Mouse (Mus musculus) spleen, embryonic (tissue): Measurements from ENCODE around the gene Pafah2.

ENCODE experiments used
- CTCF ChIA-PET: fragments of 350-600 bp; sonication (Branson Sonifier 250); formaldehyde crosslinking; loops from one replicate; lab custom pipeline; 2022; lab: Charles Lee

Pafah2 gene

DNA sequence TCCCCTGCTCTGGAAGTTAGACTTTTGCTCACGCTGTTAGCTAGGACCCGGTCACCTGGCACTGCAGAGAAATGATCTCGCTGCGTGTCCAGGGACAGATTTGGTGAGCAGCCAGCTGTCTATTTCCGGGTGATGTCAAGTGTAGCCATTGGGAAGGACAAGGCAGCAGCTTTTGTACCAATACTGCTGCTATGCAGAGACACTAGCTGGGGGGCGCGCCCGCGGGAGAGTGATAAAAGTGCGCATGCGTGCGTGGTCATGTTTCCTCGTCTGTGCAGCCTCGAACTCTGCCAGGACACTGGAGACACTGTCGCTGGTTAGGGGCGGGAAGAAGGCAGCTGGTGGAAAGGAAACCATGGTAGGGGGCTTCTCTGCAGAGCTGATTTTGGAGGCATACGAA lies 20.1 kb downstream of the Pafah2 start:
- CTCF ChIA-PET = no interaction called here

DNA sequence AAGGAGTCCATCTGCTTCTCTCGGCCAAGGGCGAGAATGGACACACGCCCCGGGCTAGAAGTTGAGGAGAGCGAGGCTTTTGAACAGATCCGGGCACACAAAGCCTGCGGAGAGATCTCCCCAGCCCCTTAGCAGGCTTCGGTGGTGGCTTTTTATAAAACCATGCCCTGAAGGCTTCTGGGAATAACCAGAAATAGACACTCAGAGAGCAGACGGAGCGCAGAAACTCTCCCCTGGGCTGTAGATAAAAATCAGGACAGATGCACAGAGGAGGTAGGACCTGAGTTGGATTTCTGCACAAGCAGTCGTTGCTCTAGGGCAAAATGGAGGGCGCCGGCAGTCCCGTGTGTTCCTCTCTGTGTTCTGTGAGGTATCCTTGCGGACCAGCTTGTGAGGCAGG lies 20.5 kb downstream of the Pafah2 start:
- CTCF ChIA-PET = no interaction called here

DNA sequence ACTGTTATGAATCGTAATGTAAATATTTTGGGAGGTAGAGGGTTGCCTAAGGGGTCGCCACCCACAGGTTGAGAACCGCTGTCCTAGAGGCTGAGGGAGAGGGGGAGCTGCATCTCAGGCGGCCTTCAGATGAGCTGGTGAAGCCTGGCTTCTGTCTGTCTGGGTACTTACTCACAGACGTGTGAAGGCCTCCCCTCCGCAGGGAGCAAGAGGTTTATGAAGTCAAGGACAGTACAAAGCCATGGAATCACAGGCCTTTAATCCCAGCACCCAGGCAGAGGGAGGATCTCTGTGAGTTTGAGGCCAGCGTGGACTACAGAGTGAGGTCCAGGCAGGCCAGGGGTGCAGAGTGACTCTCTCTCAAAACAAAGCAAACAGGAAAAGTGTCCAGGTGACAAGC lies 21.0 kb downstream of the Pafah2 start:
- CTCF ChIA-PET = no interaction called here

DNA sequence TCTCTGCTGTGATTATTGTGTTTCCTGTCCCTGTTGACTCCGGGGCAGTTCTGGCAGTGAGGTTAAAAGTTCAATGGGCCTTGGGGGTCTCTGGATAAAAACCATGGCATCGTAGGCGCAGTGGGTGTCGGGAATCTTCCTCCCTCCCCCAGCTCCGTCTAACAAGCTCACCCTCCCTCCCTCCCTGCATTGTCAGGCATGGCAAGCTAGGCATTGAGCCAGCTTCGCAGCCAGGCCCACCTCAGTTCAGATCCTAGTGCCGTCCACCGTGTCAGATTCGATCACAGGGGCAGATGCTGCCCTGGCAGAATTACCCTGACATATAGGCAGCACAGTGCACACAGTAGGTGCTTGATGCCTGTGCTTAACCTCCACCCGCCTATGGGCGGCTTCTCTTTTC lies 25.9 kb downstream of the Pafah2 start:
- CTCF ChIA-PET = no interaction called here

DNA sequence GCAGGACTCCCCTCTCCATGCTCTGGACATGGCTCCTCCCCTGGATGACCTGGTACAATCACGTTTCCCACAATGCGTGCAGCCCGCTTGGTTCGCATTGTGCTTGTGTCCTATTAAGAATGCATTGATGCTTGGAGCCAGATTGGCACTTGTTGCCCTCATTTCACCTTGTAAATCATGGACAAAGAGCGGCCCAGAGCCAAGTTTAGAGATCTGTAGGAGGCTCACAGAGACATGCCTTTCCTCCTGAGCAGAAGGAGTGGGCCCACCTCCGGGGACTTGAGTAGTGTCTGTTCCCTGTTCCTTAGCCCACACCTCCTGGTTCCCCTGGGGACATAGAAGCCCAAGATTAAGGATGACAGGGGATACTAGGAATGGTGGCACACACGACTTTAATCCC lies 27.8 kb downstream of the Pafah2 start:
- CTCF ChIA-PET = no interaction called here

DNA sequence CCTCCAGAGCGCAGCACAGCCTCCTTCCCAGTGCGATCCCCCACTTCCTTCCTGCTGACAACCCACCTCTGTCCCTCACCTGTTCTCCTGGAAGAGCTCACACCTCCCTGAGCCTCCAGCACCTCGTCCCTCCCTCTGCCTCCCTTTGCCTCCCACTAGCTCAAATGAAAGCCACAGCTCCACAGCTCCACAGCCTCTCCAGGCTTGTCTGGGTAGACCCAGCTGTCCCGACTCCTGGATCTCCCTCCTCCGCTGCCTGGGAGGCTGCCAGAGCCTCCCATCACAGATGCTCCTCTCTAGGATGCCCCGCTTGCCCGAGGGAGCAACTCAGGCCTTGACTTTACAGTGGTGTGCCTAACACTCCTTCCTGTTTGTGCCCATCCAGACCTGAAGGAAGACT lies 29.0 kb downstream of the Pafah2 start:
- CTCF ChIA-PET = no interaction called here

DNA sequence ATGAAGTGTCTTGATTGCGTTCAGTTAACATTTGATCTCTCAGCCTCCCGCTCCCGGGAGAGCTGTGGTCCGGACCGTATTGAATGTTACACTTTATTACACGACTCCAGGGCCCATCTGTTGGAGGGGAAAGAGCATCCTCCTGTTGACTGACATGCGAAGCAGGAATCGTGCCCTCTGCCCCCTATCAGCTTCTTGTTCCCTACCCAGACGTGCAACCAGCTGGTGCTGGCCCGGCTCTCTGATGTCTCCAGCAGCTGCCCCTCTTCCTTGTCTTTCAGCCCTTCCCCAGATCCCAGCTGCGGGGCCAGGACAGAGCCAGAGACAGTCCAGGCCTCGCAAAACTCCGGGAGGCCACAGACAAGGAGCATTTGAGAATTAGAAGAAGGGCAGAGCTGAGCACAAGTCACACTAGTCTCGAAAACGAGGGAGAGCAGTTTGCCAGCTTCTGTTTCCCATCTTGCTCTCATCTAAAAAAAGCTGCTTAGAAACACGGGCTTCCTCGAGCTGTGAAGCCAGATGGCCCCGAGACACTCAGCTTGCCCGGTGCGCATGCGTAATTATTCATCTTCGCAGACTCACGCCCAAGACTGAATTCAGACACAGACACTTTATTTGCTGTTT lies 34.4 kb downstream of the Pafah2 start:
- CTCF ChIA-PET = no interaction called here

DNA sequence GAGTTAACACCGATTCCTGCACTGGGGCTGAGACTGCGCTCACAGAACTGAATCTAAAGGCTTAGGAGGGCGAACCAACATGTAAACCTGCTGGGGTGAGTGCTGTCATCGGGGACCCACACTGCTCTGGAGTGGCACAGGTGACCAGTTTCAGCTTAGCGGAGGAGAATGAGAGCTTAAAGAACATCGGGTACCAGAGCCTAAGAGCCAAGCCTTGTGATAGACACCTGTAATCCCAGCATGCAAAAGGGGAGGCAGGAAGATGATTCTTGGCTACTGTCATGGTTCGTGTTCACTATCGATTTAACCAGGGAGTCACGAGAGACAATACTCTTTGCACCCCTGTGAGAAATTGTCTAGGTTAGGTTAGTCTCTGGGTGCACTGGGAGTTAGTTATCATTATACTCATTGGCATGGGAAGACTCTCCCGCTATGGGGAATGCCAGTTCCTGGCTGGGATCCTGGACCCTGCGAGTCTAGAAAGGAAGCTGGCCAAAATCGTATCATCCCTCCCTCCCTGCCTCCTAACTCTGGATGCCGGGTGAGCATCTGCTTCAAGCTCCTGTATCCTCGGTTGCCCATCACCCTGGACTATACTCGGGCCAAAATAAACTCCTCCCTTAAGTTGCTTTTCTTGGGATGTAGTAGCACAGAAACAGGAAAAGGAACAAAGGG lies 36.7 kb downstream of the Pafah2 start:
- CTCF ChIA-PET = no interaction called here

DNA sequence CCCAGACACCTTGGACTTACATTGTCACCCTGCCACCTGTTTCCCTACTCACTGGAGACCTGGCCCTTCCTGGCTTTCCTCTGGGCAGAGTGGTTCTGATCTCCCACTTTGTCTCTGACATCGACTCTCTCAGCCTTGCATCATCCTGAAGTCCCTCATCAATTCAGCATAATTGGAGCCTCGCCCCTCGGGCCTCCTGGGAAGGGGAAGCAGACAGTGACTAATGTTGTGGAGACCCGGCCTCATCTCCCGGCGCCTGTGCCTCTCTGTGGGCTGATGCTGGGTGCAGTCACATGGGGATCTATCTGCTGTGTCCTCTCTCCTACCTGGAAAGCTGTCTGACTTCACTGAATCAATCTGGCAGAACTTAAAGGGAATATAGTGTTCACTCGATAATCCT lies 40.1 kb downstream of the Pafah2 start:
- CTCF ChIA-PET = no interaction called here

DNA sequence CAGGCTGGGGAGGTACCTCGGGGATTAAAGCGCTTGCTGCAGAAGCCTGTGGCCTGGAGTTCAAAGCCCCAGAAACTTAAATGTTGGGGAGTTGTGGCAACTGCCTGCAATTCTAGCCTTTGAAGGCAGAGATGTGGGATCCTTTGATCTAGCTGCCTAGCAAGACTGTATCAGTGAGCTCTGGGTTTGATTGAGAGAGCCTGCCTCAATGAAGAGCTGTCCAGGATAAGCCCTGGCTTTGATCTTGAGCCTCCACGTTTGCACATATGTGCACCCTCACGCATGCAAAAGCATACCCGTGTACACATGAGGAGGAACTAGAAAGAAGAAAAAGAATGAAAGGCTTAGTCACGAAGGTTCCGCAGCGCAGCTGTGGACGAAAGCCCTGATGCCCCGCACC lies 40.5 kb downstream of the Pafah2 start:
- CTCF ChIA-PET = no interaction called here

DNA sequence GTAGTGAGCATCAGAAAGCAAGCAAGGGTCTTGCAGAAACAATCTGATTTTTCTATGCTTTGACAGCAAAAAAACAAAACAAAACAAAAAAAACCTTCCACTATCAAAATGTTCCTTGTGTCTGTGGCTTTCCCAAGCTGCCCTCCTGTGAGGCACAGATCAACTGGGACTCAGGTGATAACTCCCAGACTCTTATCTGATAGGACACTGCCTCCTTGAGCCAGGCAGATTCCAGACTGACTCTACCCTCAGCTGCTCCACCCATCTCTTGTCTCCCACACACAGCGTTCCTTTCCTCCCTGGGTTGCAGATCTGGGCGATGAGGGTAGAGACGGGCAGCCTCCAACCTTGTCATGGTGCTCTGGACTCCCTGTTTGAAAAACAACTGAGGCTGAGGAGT lies 43.0 kb downstream of the Pafah2 start:
- CTCF ChIA-PET = no interaction called here

DNA sequence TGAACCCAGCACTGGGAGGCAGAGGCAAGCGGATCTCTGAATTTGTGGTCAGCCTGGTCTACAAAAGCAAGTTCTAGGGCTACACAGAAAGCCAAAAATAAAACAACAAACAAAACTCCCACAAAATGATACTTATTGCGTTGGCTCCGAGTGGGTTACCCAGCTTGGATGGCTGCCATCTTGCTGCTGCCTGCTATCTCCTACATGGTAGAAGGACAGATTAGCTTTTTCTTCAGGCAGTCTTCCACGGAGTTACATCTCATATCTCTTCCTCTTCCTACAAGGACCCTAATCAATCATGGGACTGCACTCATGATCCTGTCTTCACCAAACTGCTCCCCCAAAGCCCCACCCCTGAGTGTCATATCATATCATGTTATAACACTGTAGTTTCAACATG lies 43.8 kb downstream of the Pafah2 start:
- CTCF ChIA-PET = no interaction called here

DNA sequence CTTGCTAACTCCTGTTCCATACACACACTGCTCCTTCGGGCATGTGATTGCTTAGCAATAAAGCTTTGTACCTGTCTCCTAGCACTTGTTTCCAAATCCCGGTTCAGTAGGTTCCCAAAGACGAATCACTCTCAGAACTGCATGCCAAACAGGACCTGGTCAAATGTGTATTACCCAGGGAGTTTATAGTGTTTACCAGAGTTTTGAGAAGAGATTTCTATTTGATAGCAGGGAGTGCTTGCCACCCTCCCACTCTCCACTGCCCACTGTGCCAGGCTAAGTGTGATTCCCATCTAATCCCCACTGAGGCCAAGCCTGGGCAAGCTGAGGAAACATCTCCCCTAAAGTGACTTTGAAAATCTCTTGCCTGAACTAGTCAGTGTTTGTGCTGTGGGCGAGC lies 46.1 kb downstream of the Pafah2 start:
- CTCF ChIA-PET = no interaction called here

DNA sequence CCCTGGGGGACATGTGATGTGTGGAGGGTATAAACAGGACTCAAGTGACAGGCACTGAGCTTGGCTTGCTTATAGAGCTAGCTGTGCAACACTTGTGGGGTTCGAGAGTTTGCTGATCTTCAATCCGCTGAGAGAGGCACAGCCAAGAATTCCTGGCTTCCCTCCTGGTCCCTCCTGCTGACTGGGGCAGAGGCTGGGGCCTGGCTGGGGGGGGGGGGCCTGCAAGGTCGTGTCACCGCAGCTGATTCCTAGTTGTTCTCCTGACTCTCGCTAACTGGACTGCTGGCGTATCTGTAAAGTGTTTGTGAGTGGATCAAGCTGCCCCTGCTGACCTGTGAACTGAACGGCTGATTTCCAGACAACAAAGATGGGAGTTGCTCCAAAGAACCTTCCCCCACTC lies 47.5 kb downstream of the Pafah2 start:
- CTCF ChIA-PET = no interaction called here

DNA sequence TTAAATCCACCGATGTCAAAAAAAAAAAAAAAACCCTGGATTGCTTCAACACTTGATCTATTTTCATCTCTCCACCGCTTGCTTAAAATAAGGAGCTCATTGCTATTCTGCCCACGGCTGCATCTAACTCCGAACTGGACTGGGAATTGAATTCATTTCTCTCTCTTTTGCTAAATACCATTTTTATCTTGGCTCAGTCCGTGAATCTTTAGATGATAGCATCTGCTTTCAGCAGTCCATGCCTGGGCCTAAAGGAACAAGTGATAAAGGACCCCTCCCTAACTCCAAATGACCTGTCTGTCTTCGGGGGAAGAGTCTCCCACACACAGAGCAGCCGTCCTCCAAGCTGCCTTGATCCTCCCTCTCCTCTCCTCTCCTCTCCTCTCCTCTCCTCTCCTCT lies 48.8 kb downstream of the Pafah2 start:
- CTCF ChIA-PET = interaction anchor here (0.7 kb wide), 1 partner anchor 49 kb away, joined by 5 read pairs; no protein-coding TSS in a partner anchor

DNA sequence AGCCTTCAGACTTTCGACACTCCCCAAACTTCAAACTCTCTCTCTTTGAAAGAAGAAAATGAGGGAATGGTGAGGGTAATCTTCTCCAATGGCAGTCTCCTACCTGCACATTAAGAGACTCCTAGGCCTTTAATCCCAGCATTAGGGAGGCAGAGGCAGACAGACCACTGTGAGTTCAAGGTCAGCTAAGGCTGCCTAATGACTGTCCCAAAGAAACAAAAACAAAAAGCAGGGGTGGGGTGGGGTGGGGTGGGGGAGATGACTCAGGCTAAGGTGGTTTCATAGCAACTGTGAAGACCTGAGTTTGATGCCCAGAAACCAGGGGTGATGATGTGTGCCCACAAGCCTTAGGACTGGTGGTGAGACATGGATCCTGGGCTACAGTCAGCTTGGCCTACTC lies 49.4 kb downstream of the Pafah2 start:
- CTCF ChIA-PET = interaction anchor here (0.5 kb wide), 1 partner anchor 26 kb away, joined by 3 read pairs; no protein-coding TSS in a partner anchor

DNA sequence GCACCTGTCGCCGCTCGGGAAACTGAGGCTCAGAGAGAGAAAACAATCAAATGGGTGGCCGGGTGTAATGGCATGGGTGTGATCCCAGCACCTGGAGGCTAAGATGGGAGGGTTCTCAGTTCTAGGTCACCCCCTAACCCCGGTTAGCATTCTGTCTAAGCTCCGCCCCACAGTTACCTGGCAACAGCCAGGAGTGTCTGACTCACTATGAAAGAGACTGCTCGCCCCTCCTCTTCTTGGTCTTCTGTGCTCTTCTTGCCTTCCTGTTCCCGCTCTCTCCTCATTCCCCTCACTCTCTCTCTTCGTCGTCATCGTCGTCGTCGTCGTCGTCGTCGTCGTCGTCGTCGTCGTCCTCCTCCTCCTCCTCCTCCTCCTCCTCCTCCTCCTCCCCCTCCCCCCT lies 51.8 kb downstream of the Pafah2 start:
- CTCF ChIA-PET = no interaction called here

DNA sequence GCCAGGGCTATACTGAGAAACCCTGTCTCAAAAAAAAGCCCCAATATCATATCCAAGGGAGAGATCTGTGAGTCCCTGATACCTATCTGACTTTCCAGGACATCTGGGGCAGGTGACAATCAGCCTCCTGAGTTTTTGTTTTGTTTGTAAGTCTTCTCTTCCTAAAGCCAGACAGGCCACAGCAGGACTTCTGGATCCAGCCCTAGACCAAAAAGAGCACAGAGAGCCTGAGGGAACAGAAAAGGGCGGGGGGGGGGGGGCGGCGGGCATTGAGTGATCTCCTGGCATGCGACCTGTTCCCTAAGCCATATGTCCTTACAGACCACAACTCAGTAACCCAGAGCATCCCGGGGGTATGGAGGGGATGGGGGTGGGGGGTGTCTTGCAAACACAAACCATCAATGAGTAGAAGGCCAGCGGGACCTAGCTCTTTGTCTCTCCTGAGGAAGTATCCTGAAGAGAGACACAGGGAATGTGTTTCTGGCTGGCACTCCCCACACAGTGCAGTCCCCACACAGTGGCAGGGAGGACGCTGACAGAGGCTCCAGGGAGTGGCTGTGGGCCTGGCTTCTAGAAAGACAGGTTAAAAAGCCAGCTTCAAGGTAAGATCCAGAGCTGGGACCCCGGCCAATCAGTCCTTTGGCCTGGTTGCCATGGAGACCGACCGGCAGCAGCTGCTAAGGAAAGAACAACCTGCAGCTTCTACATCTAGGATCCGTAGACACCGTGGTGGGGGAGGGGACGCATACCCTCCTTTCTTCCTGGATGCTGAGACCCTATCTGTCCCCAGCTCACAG lies 53.7 kb downstream of the Pafah2 start:
- CTCF ChIA-PET = interaction anchor here (0.6 kb wide), 1 partner anchor 8 kb away, joined by 3 read pairs; no protein-coding TSS in a partner anchor

DNA sequence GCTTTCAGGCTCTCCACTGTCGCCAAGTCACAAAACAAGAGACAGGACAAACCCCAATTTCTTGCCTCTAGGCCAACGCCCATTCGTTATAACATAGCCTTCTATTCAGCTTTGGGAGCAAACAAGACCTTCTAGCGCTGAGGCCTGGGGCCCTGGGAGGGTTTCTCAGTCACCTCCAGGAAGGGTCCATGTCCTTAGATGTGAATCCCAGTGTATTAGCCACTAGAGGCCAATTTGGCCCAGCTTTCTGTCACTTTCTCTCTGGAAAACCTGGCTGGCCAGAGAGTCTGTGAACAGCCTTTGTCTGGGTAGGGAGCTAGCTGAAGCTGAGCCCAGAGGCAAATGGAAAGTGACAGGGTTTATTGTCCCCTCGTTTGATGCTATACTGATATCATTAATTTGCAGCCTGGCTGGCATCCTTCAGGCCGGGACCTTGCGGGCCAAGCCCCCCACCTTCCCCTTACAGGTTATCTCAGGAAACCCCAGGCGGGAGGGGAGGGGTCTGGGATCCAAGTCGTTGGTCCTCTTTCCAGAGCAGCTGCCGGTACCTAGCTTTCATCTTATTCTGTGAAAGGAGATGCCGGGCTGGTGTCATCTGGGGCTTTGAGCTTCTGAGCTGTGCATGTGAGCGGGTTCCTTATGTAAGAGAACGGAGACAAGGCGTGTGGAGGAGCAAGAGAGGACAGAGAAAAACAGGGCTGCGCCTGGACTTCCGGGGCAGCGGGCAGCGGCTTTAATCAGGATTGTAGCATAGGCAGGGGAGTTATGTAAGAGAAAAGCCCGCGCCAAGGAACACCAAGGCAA lies 54.5 kb downstream of the Pafah2 start:
- CTCF ChIA-PET = no interaction called here

DNA sequence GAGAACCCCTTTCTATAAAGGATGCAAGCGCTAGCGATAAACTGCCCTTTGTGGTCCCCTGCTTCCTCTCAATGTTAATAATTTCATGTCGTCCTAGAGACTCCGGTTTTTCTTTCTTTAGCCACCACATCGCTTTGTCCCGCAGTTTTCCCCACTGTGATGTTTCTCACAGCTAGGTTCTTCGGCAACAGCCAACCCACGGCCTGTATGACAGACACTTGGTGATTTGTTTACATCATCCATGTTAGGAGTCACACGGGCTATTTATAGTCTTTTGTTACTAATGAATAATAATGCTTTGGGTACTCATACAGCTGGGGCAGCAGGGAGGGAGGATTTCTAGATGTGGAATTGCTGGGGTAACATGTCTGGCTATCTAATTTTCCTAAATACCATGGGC lies 55.4 kb downstream of the Pafah2 start:
- CTCF ChIA-PET = interaction anchor here (0.5 to 0.6 kb wide), 2 partner anchors 51 to 1857 kb away, joined by 3 read pairs; no protein-coding TSS in a partner anchor

DNA sequence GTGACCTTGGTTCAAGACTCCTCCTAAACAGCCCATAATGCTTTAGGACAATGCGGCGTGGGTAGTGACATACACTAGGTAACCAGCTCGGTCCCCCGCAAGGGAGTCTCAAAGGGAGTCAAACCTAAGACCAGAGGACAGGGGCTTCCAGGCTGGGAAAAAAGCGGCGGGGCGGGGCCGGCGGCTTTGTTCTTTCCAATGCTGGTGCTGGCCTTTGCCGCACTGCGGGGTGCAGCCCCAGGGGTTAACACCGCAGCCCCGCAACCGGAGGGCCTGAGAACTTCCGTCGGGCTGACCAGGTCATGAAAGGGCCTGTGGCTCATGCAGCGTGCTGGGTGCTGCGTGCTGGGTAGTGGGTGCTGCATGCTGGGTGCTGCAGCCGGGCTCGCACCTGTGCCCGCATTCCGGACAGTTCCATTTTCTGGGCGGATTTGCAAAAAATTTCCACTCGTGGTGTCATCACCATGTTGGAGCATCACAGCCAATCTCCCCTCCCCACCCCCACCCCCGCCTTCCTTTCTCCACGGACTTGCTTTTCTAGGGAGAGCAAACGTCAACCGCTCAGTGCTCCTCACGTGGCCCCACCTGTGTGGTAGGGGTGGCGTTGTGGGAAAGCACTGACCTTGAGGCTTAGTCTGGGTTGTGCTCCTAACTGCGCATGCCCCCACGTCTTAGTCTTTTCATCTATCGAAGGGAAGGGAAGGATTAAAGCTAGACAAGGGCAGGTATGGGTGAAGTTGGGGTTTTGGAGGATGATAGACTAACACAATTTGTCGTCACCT lies 57.7 kb downstream of the Pafah2 start:
- CTCF ChIA-PET = no interaction called here
